In genomic region chr11:46390621-46391020, GRCm38 (mm10) we compare ENCODE assay signal across 33 mouse cellular contexts. TPM values are rescaled to one million over a fixed set of nuclear protein-coding genes. Genes with fewer than 3 reads are reported as not detected.
A peak's percentile ranks its signal among the peaks of the same experiment; 100 is the strongest.
DNase-seq lines count a peak whose midpoint lies in the region; TF ChIP-seq lines count a peak whose summit lies in the region.
"Had no signal": no experiment of that assay in that cellular context is flagged by ENCODE, and none has a peak within 500 bp of the region (broad histone marks: within the 10 kb centered on the region; RNA-seq: fewer than 3 reads in every experiment).

No protein-coding gene starts in this region.

- TF ChIP-seq POLR2A in heart, adult 2 months (IDR thresholded peaks at IDR 0.05; ENCODE audit: insufficient read depth, low read depth, low read length), result no peak
- no peak for TF ChIP-seq POLR2A in spleen, adult 2 months (IDR thresholded peaks at IDR 0.05; ENCODE audit: low read depth, low read length)

- no peak for TF ChIP-seq EP300 in heart, adult 2 months (IDR thresholded peaks at IDR 0.05; ENCODE audit: insufficient read depth, low read depth, low read length)

- no peaks in the 10 kb centered on the region for H3K4me1 ChIP-seq in heart, adult 2 months (ENCODE audit: control insufficient read depth, insufficient read depth, low read length)
- H3K4me1 ChIP-seq in spleen, adult 2 months (ENCODE audit: control insufficient read depth, insufficient read depth, insufficient read length), result peaks cover 6% of the 10 kb centered on the region; the same call in 1 of the 2 replicates
- H3K4me1 ChIP-seq: embryonic facial prominence, embryonic 13.5 days; embryonic facial prominence, embryonic 15.5 days; forebrain, embryonic 12.5 days had no signal

- no peaks in the 10 kb centered on the region for H3K36me3 ChIP-seq in heart, adult 2 months (ENCODE audit: control insufficient read depth, insufficient read depth, low read length)
- H3K36me3 ChIP-seq in spleen, adult 2 months (ENCODE audit: control insufficient read depth, insufficient read depth, low read length), result no peaks in the 10 kb centered on the region
- H3K36me3 ChIP-seq: embryonic facial prominence, embryonic 13.5 days; embryonic facial prominence, embryonic 15.5 days; forebrain, embryonic 10.5 days; forebrain, embryonic 12.5 days had no signal

- no peak for TF ChIP-seq CTCF in heart, adult 2 months (IDR thresholded peaks at IDR 0.05)
- TF ChIP-seq CTCF in spleen, adult 2 months (IDR thresholded peaks at IDR 0.05; ENCODE audit: extremely low read depth, insufficient read depth, insufficient read length, insufficient replicate concordance), result no peak

- H3K27me3 ChIP-seq in heart, adult 2 months (ENCODE audit: control insufficient read depth, insufficient read depth, low read length), result no peaks in the 10 kb centered on the region
- H3K27me3 ChIP-seq in spleen, adult 2 months (ENCODE audit: control insufficient read depth, insufficient read depth, low read length), result no peaks in the 10 kb centered on the region
- H3K27me3 ChIP-seq: embryonic facial prominence, embryonic 13.5 days; embryonic facial prominence, embryonic 15.5 days; forebrain, embryonic 12.5 days had no signal

- no peak overlapping the region for H3K4me3 ChIP-seq in heart, adult 2 months
- H3K4me3 ChIP-seq in spleen, adult 2 months (ENCODE audit: extremely low read depth, insufficient read depth, insufficient read length), result no peak overlapping the region
- H3K4me3 ChIP-seq: embryonic facial prominence, embryonic 13.5 days; embryonic facial prominence, embryonic 15.5 days; erythroblast, embryonic 14.5 days; forebrain, embryonic 10.5 days; forebrain, embryonic 12.5 days had no signal

- WGBS in heart, adult 2 months, result 41% methylated on average over 3 of the region's 3 CpGs
- 59% methylated on average over 3 of the region's 3 CpGs for WGBS in spleen, adult 2 months

- intact Hi-C loops in heart, adult 2 months (cut with DNase I), result no loop called here

- H3K27ac ChIP-seq in heart, adult 2 months, result no peak overlapping the region
- peak overlapping the region; percentile 94 for H3K27ac ChIP-seq in spleen, adult 2 months (ENCODE audit: insufficient read depth, low read length)
- H3K27ac ChIP-seq: embryonic facial prominence, embryonic 13.5 days; embryonic facial prominence, embryonic 15.5 days; forebrain, embryonic 10.5 days; forebrain, embryonic 12.5 days had no signal

- no peaks in the 10 kb centered on the region for H3K79me2 ChIP-seq in heart, adult 2 months (replicated peaks; ENCODE audit: control insufficient read depth, insufficient read depth, low read length)

- H3K9ac ChIP-seq in heart, adult 2 months (ENCODE audit: low read depth, low read length), result no peak overlapping the region
- H3K9ac ChIP-seq: embryonic facial prominence, embryonic 13.5 days; embryonic facial prominence, embryonic 15.5 days; forebrain, embryonic 12.5 days had no signal

- peak; percentile 62 for DNase-seq in heart, adult 11 months
- DNase-seq in heart, adult 2 months, result no peak
- no peak for DNase-seq in spleen, adult 2 months (ENCODE audit: low read depth in 1 of 2, low spot score in 2 of 2)
- no peak for DNase-seq in spleen, postnatal 14 days (ENCODE audit: low spot score in 2 of 2)
- peak; percentile 35 for DNase-seq in CD4-positive helper T cell, adult 2 months (ENCODE audit: low read depth, low spot score)
- DNase-seq in naive thymus-derived CD4-positive, alpha-beta T cell, adult 2 months (ENCODE audit: low read depth), result peak; percentile 52
- DNase-seq in adrenal gland, postnatal 10 days, result no peak
- DNase-seq: adrenal gland, adult 8-10 months; adrenal gland, postnatal 25 days; B cell, adult 2 months; cerebellum, adult 11 months; cerebellum, adult 18-20 months; cerebellum, adult 8-10 months; cerebellum, adult 9-11 months; cerebellum, postnatal 14 days; cerebellum, postnatal 36 days; embryo, embryonic 11 days had no signal

RNA-seq across cellular contexts. Expression of gene Itk, which starts 1.3 kb away (rescaled TPM):
- under 1 TPM; 0.26 to 0.30 TPM for total RNA-seq in heart, adult 2 months (2021)
- 0.35 and 0.51 TPM in 2 replicates for polyA plus RNA-seq in heart, adult 2 months (2012; rRNA removed)
- polyA plus RNA-seq in spleen, adult 2 months (2012; rRNA removed), result 9.8 and 11.5 TPM in 2 replicates
- 1 to 10 TPM; 2.0 to 2.5 TPM for total RNA-seq in adrenal gland, postnatal 10 days (2021)
- total RNA-seq: ES-E14, MEL had no signal
- polyA plus RNA-seq: embryonic facial prominence, embryonic 11.5 days; embryonic facial prominence, embryonic 13.5 days; forebrain, embryonic 10.5 days; forebrain, embryonic 12.5 days; forebrain, embryonic 14.5 days; forebrain, embryonic 16.5 days had no signal

RNA-seq across cellular contexts. Expression of gene Fam71b, which starts 5.7 kb away (rescaled TPM):
- total RNA-seq in heart, adult 2 months (2021), result not detected
- polyA plus RNA-seq in heart, adult 2 months (2012; rRNA removed), result 0.06 TPM in 1 of 2 replicates, not detected in the other
- 0.69 and 1.2 TPM in 2 replicates for polyA plus RNA-seq in spleen, adult 2 months (2012; rRNA removed)
- total RNA-seq in adrenal gland, postnatal 10 days (2021), result not detected
- total RNA-seq: adrenal gland, adult 18-20 months; adrenal gland, adult 8-10 months; adrenal gland, postnatal 25 days; adrenal gland, postnatal 4 days; common myeloid progenitor, adult 5-6 weeks; ES-E14; MEL had no signal
- polyA plus RNA-seq: activated CD4-positive, CD25-positive, alpha-beta regulatory T cell, adult 4 months; brain, embryonic 14.5 days; embryonic facial prominence, embryonic 11.5 days; embryonic facial prominence, embryonic 13.5 days; embryonic facial prominence, embryonic 15.5 days; erythroblast, embryonic 14.5 days; forebrain, embryonic 10.5 days; forebrain, embryonic 12.5 days; forebrain, embryonic 14.5 days; forebrain, embryonic 16.5 days; Patski had no signal

RNA-seq across cellular contexts. Expression of gene Med7, which starts 46.1 kb away (rescaled TPM):
- total RNA-seq in heart, adult 2 months (2021), result 10 to 100 TPM; 16.8 to 17.1 TPM
- 8.1 and 16.5 TPM in 2 replicates for polyA plus RNA-seq in heart, adult 2 months (2012; rRNA removed)
- polyA plus RNA-seq in spleen, adult 2 months (2012; rRNA removed), result 14.7 and 21.0 TPM in 2 replicates
- 10 to 100 TPM; 27.5 to 31.9 TPM for total RNA-seq in adrenal gland, postnatal 10 days (2021)

Comparison
In these comparisons a context has a peak if more than half of its experiments do, and no peak if none do; other contexts are left out.
1. DNase-seq: peak in heart, adult 11 months (single experiment), CD4-positive helper T cell, adult 2 months (single experiment) and naive thymus-derived CD4-positive, alpha-beta T cell, adult 2 months (single experiment); none in heart, adult 2 months (0 of 2), spleen, adult 2 months (0 of 2), spleen, postnatal 14 days (0 of 2) and adrenal gland, postnatal 10 days (single experiment).